ENCODE assay signal across 9 mouse cellular contexts in genomic region chr11:85841980-85842379, GRCm38 (mm10). TPM values are rescaled to one million over a fixed set of nuclear protein-coding genes. Genes with fewer than 3 reads are reported as not detected.
A peak's percentile ranks its signal among the peaks of the same experiment; 100 is the strongest.
DNase-seq lines count a peak whose midpoint lies in the region; ATAC-seq lines count a peak whose summit lies in the region.
"Had no signal": no experiment of that assay in that cellular context is flagged by ENCODE, and none has a peak within 500 bp of the region (broad histone marks: within the 10 kb centered on the region; RNA-seq: fewer than 3 reads in every experiment).

No protein-coding gene starts in this region.

- peak; percentile 68 for ATAC-seq in forebrain, embryonic 16.5 days
- ATAC-seq in hindbrain, embryonic 14.5 days (ENCODE audit: low FRiP score), result peak; percentile 63
- ATAC-seq in liver, embryonic 12.5 days, result peak; percentile 14; the same call in 1 of the 2 replicates
- ATAC-seq in neural tube, embryonic 11.5 days (ENCODE audit: insufficient read depth, low FRiP score, low TSS enrichment), result peak; percentile 35

- peak; percentile 77 to 84 for DNase-seq in adrenal gland, adult 18-20 months (ENCODE audit: low spot score in 2 of 2)
- DNase-seq in adrenal gland, postnatal 4 days (ENCODE audit: low spot score in 2 of 2), result no peak
- peak; percentile 84 for DNase-seq in adrenal gland, adult 2 months
- peak; percentile 77 for DNase-seq in hindbrain, embryonic 14.5 days (ENCODE audit: low spot score)
- DNase-seq in neural tube, embryonic 11.5 days (ENCODE audit: low spot score), result peak; percentile 90
- DNase-seq in thymus, postnatal 14 days, result peak; percentile 72

- H3K4me1 ChIP-seq in forebrain, embryonic 16.5 days (replicated peaks; ENCODE audit: control insufficient read depth, insufficient read depth, low read length), result peaks cover 33% of the 10 kb centered on the region
- peaks cover 19% of the 10 kb centered on the region for H3K4me1 ChIP-seq in hindbrain, embryonic 14.5 days (replicated peaks; ENCODE audit: control insufficient read depth, insufficient read depth, low read length)
- peaks cover 49% of the 10 kb centered on the region for H3K4me1 ChIP-seq in liver, embryonic 12.5 days
- H3K4me1 ChIP-seq in neural tube, embryonic 11.5 days (ENCODE audit: control insufficient read depth, insufficient read depth, low read length), result peaks cover 25% of the 10 kb centered on the region

- H3K4me2 ChIP-seq in forebrain, embryonic 16.5 days (ENCODE audit: low read length), result peak overlapping the region; percentile 64
- H3K4me2 ChIP-seq in hindbrain, embryonic 14.5 days (replicated peaks), result peak overlapping the region; percentile 49
- peak overlapping the region; percentile 64 for H3K4me2 ChIP-seq in liver, embryonic 12.5 days
- H3K4me2 ChIP-seq in neural tube, embryonic 11.5 days (ENCODE audit: low read depth), result peak overlapping the region; percentile 43

- WGBS in forebrain, embryonic 16.5 days, result 0% methylated on average over 23 of the region's 32 CpGs
- under 1% methylated on average over 32 of the region's 32 CpGs for WGBS in hindbrain, embryonic 14.5 days
- under 1% methylated on average over 24 of the region's 32 CpGs for WGBS in liver, embryonic 12.5 days (ENCODE audit: insufficient replicate concordance)
- under 1% methylated on average over 31 of the region's 32 CpGs for WGBS in neural tube, embryonic 11.5 days

- peak overlapping the region; percentile 43; the same call in 1 of the 2 replicates for H3K9ac ChIP-seq in forebrain, embryonic 16.5 days (replicated peaks; ENCODE audit: low read depth, low read length)
- H3K9ac ChIP-seq in hindbrain, embryonic 14.5 days, result peak overlapping the region; percentile 21; the same call in 1 of the 2 replicates
- H3K9ac ChIP-seq in liver, embryonic 12.5 days, result no peak overlapping the region
- H3K9ac ChIP-seq in neural tube, embryonic 11.5 days (ENCODE audit: low read length), result no peak overlapping the region; the same call in 1 of the 2 replicates

- H3K36me3 ChIP-seq in forebrain, embryonic 16.5 days (ENCODE audit: control insufficient read depth, insufficient read depth), result no peaks in the 10 kb centered on the region
- no peaks in the 10 kb centered on the region for H3K36me3 ChIP-seq in hindbrain, embryonic 14.5 days (replicated peaks; ENCODE audit: control insufficient read depth, insufficient read depth)
- H3K36me3 ChIP-seq in liver, embryonic 12.5 days, result no peaks in the 10 kb centered on the region
- H3K36me3 ChIP-seq in neural tube, embryonic 11.5 days (ENCODE audit: control insufficient read depth, insufficient read depth, low read length), result no peaks in the 10 kb centered on the region

- peaks cover 81% of the 10 kb centered on the region for H3K27me3 ChIP-seq in forebrain, embryonic 16.5 days (replicated peaks; ENCODE audit: control insufficient read depth, insufficient read depth, low read length)
- H3K27me3 ChIP-seq in hindbrain, embryonic 14.5 days (ENCODE audit: control insufficient read depth, insufficient read depth, low read length), result peaks cover 85% of the 10 kb centered on the region
- peaks cover 100% of the 10 kb centered on the region for H3K27me3 ChIP-seq in liver, embryonic 12.5 days (replicated peaks)
- peaks cover 72% of the 10 kb centered on the region for H3K27me3 ChIP-seq in neural tube, embryonic 11.5 days (ENCODE audit: control insufficient read depth, insufficient read depth, low read length)

- H3K9me3 ChIP-seq in forebrain, embryonic 16.5 days (ENCODE audit: control insufficient read depth, low read length), result no peaks in the 10 kb centered on the region
- H3K9me3 ChIP-seq in hindbrain, embryonic 14.5 days (ENCODE audit: control insufficient read depth, low read length), result no peaks in the 10 kb centered on the region
- no peaks in the 10 kb centered on the region for H3K9me3 ChIP-seq in liver, embryonic 12.5 days (replicated peaks)
- no peaks in the 10 kb centered on the region for H3K9me3 ChIP-seq in neural tube, embryonic 11.5 days (ENCODE audit: control insufficient read depth, low read length)

- H3K4me3 ChIP-seq in forebrain, embryonic 16.5 days (replicated peaks; ENCODE audit: low read length), result peak overlapping the region; percentile 39
- H3K4me3 ChIP-seq in hindbrain, embryonic 14.5 days (replicated peaks; ENCODE audit: low read length), result peak overlapping the region; percentile 20
- H3K4me3 ChIP-seq in liver, embryonic 12.5 days, result peak overlapping the region; percentile 43
- peak overlapping the region; percentile 14 for H3K4me3 ChIP-seq in neural tube, embryonic 11.5 days (ENCODE audit: low read depth, low read length)

- no peak overlapping the region for H3K27ac ChIP-seq in forebrain, embryonic 16.5 days (ENCODE audit: low read length)
- H3K27ac ChIP-seq in hindbrain, embryonic 14.5 days, result no peak overlapping the region
- no peak overlapping the region for H3K27ac ChIP-seq in liver, embryonic 12.5 days
- no peak overlapping the region for H3K27ac ChIP-seq in neural tube, embryonic 11.5 days (ENCODE audit: low read depth, low read length)

RNA-seq across cellular contexts. Expression of gene Gm11444, which starts 8.2 kb away (rescaled TPM):
- total RNA-seq in adrenal gland, adult 18-20 months (2021), result not detected
- not detected for total RNA-seq in adrenal gland, postnatal 4 days (2021)
- total RNA-seq in adrenal gland, adult 2 months (2021), result not detected
- polyA plus RNA-seq in adrenal gland, adult 2 months (2012; rRNA removed), result not detected in 2 replicates
- polyA plus RNA-seq in forebrain, embryonic 16.5 days (2015; fragmentation: Nextera tagmentation; extraction: Ambion mirVana), result not detected in 2 replicates
- not detected in 2 replicates for polyA plus RNA-seq in hindbrain, embryonic 14.5 days (2014; fragmentation: Nextera tagmentation; extraction: Ambion mirVana)
- polyA plus RNA-seq in liver, embryonic 12.5 days (2016; fragmentation: Nextera tagmentation; extraction: Ambion mirVana), result not detected in 2 replicates
- not detected in 2 replicates for polyA plus RNA-seq in neural tube, embryonic 11.5 days (2014; fragmentation: Nextera tagmentation; extraction: Ambion mirVana)
- total RNA-seq: left cerebral cortex, postnatal 25 days had no signal

RNA-seq across cellular contexts. Expression of gene Tbx2, which starts 9.6 kb away (rescaled TPM):
- 10 to 100 TPM; 14.5 to 17.7 TPM for total RNA-seq in adrenal gland, adult 18-20 months (2021)
- 10 to 100 TPM; 63.3 TPM for total RNA-seq in adrenal gland, postnatal 4 days (2021)
- 10 to 100 TPM; 16.8 to 29.0 TPM for total RNA-seq in adrenal gland, adult 2 months (2021)
- polyA plus RNA-seq in adrenal gland, adult 2 months (2012; rRNA removed), result 54.5 and 56.0 TPM in 2 replicates
- polyA plus RNA-seq in forebrain, embryonic 16.5 days (2015; fragmentation: Nextera tagmentation; extraction: Ambion mirVana), result 0.47 and 0.68 TPM in 2 replicates
- polyA plus RNA-seq in hindbrain, embryonic 14.5 days (2014; fragmentation: Nextera tagmentation; extraction: Ambion mirVana), result 2.3 and 2.8 TPM in 2 replicates
- polyA plus RNA-seq in liver, embryonic 12.5 days (2016; fragmentation: Nextera tagmentation; extraction: Ambion mirVana), result 1.1 and 1.4 TPM in 2 replicates
- 4.0 and 4.7 TPM in 2 replicates for polyA plus RNA-seq in neural tube, embryonic 11.5 days (2014; fragmentation: Nextera tagmentation; extraction: Ambion mirVana)

RNA-seq across cellular contexts. Expression of gene Tbx4, which starts 44.2 kb away (rescaled TPM):
- not detected for total RNA-seq in adrenal gland, adult 18-20 months (2021)
- total RNA-seq in adrenal gland, postnatal 4 days (2021), result not detected
- under 1 TPM in 1 of 2 experiments, not detected in 1; 0.10 TPM for total RNA-seq in adrenal gland, adult 2 months (2021)
- polyA plus RNA-seq in adrenal gland, adult 2 months (2012; rRNA removed), result 0.10 and 0.27 TPM in 2 replicates
- 0.23 and 0.26 TPM in 2 replicates for polyA plus RNA-seq in forebrain, embryonic 16.5 days (2015; fragmentation: Nextera tagmentation; extraction: Ambion mirVana)
- 0.23 and 0.25 TPM in 2 replicates for polyA plus RNA-seq in hindbrain, embryonic 14.5 days (2014; fragmentation: Nextera tagmentation; extraction: Ambion mirVana)
- 0.12 and 0.35 TPM in 2 replicates for polyA plus RNA-seq in liver, embryonic 12.5 days (2016; fragmentation: Nextera tagmentation; extraction: Ambion mirVana)
- 0.20 and 0.24 TPM in 2 replicates for polyA plus RNA-seq in neural tube, embryonic 11.5 days (2014; fragmentation: Nextera tagmentation; extraction: Ambion mirVana)

Comparison
In these comparisons a context has a peak if more than half of its experiments do, and no peak if none do; other contexts are left out.
1. DNase-seq: peak in adrenal gland, adult 18-20 months (2 of 2), adrenal gland, adult 2 months (single experiment), hindbrain, embryonic 14.5 days (single experiment), neural tube, embryonic 11.5 days (single experiment) and thymus, postnatal 14 days (single experiment); none in adrenal gland, postnatal 4 days (0 of 2).
2. ATAC-seq: peak in every context shown above with its lines; median percentile 68 in forebrain, embryonic 16.5 days; 63 in hindbrain, embryonic 14.5 days; 35 in neural tube, embryonic 11.5 days; 14 in liver, embryonic 12.5 days.
3. H3K9ac ChIP-seq: peak in forebrain, embryonic 16.5 days (single experiment) and hindbrain, embryonic 14.5 days (single experiment); none in liver, embryonic 12.5 days (single experiment) and neural tube, embryonic 11.5 days (single experiment).
4. Peak in every context shown above with its lines, with median percentiles within 50 percentile points of each other: H3K4me2 ChIP-seq and H3K4me3 ChIP-seq.